Mouse (Mus musculus) forebrain, embryonic 11.5 days (tissue): Measurements from ENCODE around the gene Mki67. TPM values are rescaled to one million over a fixed set of nuclear protein-coding genes. Genes with fewer than 3 reads are reported as not detected.
A peak's percentile ranks its signal among the peaks of the same experiment; 100 is the strongest.

Experiments
- ATAC-seq: fragments of 200-750 bp; cut with Nextera tagmentation; replicated peaks from 2 replicates; pipeline ENCODE4 v1.8.0; 2017; ENCODE audit warnings: moderate TSS enrichment; ENCODE audit not compliant: low FRiP score
- DNase-seq: peaks from one replicate; pipeline ENCODE4 v3.0.0-alpha.2; 2017; ENCODE audit warnings: low spot score
- H3K27ac ChIP-seq: fragments of 300-500 bp; sonication (generic); 2 replicates; pipeline ENCODE4 v1.5.1; 2014; ENCODE audit warnings: low read depth, low read length
- H3K27me3 ChIP-seq: fragments of 300-500 bp; sonication (generic); 2 replicates; pipeline ENCODE4 v1.6.1; 2014; ENCODE audit warnings: mild to moderate bottlenecking, low read length, mixed read lengths; ENCODE audit not compliant: control insufficient read depth, insufficient read depth
- H3K36me3 ChIP-seq: fragments of 300-500 bp; sonication (generic); 2 replicates; pipeline ENCODE4 v1.6.1; 2014; ENCODE audit warnings: mild to moderate bottlenecking, low read length, moderate library complexity, mixed read lengths; ENCODE audit not compliant: control insufficient read depth, insufficient read depth
- H3K4me1 ChIP-seq: fragments of 300-500 bp; sonication (generic); replicated peaks from 2 replicates; pipeline ENCODE4 v1.6.1; 2014; ENCODE audit warnings: low read length, mixed read lengths; ENCODE audit not compliant: control insufficient read depth, insufficient read depth
- H3K4me2 ChIP-seq: fragments of 300-500 bp; sonication (generic); 2 replicates; pipeline ENCODE4 v1.6.1; 2014; ENCODE audit warnings: low read depth, mild to moderate bottlenecking, low read length, moderate library complexity, mixed read lengths; ENCODE audit not compliant: severe bottlenecking
- H3K4me3 ChIP-seq: fragments of 300-500 bp; sonication (generic); 2 replicates; pipeline ENCODE4 v1.5.1; 2014; ENCODE audit warnings: low read depth, low read length
- H3K9ac ChIP-seq: fragments of 300-500 bp; sonication (generic); 2 replicates; pipeline ENCODE4 v1.6.1; 2014; ENCODE audit warnings: low read length
- H3K9me3 ChIP-seq: fragments of 300-500 bp; sonication (generic); 2 replicates; pipeline ENCODE4 v1.6.1; 2016; ENCODE audit warnings: low read length, mixed read lengths; ENCODE audit not compliant: control insufficient read depth
- WGBS: fragments of 180-500 bp; shearing (Covaris S2); extraction: QIAGEN DNeasy Blood & Tissue Kit; methylation state at CpG from one replicate; pipeline ENCODE4 v1.1.7; 2014; 5-methylcytosine and 5-hydroxymethylcytosine counted together
- polyA plus RNA-seq: library from polyadenylated mRNA; unstranded; fragments of >200 nt; fragmentation: Nextera tagmentation; extraction: Ambion mirVana; gene quantifications from 2 replicates; pipeline ENCODE4 v1.2.1, GENCODE M21; 2014

Mki67 gene
- polyA plus RNA-seq, 1 experiment from 2014 or later: 76.5 TPM

DNA sequence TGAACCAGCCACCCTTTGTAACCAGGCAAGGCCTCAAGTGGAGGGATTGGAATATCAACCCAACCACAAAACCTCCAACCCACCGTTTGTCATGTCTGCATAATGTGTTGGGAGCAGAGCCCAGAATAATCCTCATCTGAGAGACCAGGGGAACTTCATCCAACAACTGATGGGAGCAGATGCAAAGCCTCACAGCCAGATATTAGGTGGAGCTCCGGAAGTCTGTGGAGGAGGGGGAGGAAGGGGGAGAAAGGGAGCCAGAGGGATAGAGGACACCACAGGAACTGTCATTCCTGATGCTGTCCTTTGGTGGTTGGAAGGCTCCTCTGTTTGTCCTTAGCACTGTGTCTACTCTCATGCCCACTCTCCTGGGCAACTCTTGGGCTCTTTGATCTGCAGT is 28.9 kb upstream of the Mki67 start:
- no peaks in the 10 kb centered on the region for H3K36me3 ChIP-seq
- ATAC-seq (no peak), DNase-seq (no peak)
- no peaks in the 10 kb centered on the region for H3K27me3 ChIP-seq
- H3K9ac ChIP-seq: no peak overlapping the region
- WGBS: 71% methylated on average over 2 of the region's 2 CpGs
- H3K4me3 ChIP-seq: no peak overlapping the region
- no peak overlapping the region for H3K27ac ChIP-seq
- no peak overlapping the region for H3K4me2 ChIP-seq
- H3K9me3 ChIP-seq: no peaks in the 10 kb centered on the region
- no peaks in the 10 kb centered on the region for H3K4me1 ChIP-seq

DNA sequence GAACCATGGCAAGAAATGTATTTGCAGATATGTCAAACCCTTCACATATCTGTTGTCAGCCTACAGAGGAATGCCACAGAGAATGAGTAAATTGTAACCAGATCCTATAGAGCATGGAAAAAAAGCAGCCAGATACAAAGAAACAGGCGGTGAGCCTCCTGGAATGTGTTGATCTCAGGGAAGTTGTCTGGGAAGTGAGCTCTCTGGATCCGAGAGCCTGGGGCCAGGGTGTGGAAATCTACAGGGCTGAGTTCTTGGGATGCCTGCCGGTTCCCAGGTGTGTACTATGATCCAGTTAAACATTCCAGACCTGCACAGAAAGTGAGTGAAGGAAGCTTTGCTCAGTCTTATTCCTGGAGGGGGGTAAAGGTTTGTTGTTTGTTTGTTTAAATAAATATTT is 24.3 kb upstream of the Mki67 start:
- 64% methylated on average over 3 of the region's 3 CpGs for WGBS
- H3K4me2 ChIP-seq: no peak overlapping the region
- no peaks in the 10 kb centered on the region for H3K27me3 ChIP-seq
- H3K27ac ChIP-seq: no peak overlapping the region
- no peaks in the 10 kb centered on the region for H3K4me1 ChIP-seq
- no peaks in the 10 kb centered on the region for H3K9me3 ChIP-seq
- ATAC-seq (no peak), DNase-seq (no peak)
- no peak overlapping the region for H3K4me3 ChIP-seq
- H3K36me3 ChIP-seq: no peaks in the 10 kb centered on the region
- no peak overlapping the region for H3K9ac ChIP-seq

DNA sequence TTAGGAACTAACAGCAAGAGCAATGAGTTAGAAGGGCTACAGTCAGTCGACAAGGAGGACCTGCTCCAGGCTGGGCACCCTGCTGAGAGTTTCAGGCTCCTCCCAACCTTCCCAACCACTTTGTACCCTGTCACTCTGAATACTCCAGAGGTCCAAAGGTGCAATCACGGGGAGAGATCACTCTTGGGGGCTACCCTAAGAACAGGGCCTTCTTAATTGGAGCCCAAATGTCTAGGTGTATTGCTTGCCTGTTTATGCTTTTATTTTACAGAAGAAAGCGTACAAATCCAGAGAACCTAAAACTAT is 20.4 kb upstream of the Mki67 start:
- no peaks in the 10 kb centered on the region for H3K9me3 ChIP-seq
- no peak overlapping the region for H3K4me3 ChIP-seq
- H3K36me3 ChIP-seq: no peaks in the 10 kb centered on the region
- no peak overlapping the region for H3K4me2 ChIP-seq
- DNase-seq (no peak), ATAC-seq (peak; percentile 34; the same call in 1 of the 2 replicates)
- no peaks in the 10 kb centered on the region for H3K27me3 ChIP-seq
- 43% methylated on average over 3 of the region's 3 CpGs for WGBS
- H3K9ac ChIP-seq: no peak overlapping the region
- no peak overlapping the region for H3K27ac ChIP-seq
- H3K4me1 ChIP-seq: no peaks in the 10 kb centered on the region

DNA sequence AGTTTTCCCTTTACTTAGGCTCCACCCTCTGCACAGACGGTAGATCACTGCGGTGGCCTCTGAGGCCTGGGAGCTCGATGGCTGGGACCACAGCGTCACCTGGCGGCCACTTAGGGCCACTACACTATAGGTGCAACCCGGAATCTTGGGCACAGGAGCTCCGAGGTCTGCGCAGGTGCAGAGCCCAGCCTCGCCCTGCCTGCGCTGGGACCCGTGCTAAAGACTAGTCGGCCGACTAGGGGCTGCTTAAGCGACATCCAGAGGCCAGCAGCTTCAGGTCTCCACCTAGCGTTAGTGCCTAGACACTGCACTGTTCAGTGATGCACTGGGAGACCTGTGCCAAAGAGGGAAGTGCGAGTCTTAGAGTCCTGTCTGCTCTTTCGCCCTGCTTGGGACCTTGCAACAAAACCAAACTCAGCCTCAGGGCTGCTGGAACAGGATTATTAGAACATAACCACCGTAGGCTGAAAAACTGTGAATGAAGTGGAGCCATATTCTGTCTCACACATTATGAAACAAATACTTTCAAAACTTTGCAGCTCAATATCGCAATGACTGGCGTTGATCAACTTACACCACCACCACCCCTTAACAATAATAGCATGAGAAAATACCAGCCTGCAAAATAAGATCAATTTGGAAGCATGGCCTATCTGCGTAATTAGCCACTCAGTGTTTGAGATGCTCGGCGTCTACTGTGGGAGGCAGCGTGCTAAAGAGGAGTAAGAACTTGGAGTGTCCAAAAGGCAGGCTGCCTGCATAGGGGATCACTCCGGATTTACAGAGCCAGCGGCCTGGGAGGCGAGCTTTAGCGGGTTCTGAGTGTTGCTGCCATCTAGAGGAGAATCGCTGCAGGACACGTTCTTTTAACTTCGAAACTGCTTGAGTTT is 19.8 kb upstream of the Mki67 start:
- DNase-seq (peak; percentile 91), ATAC-seq (peak; percentile 95)
- Histone ChIP-seq H3K9ac (no peak overlapping the region), H3K27me3 (no peaks in the 10 kb centered on the region), H3K36me3 (no peaks in the 10 kb centered on the region), H3K9me3 (no peaks in the 10 kb centered on the region), H3K4me2 (peak overlapping the region; percentile 36; the same call in 1 of the 2 replicates), H3K4me1 (no peaks in the 10 kb centered on the region), H3K27ac (no peak overlapping the region), H3K4me3 (no peak overlapping the region)
- WGBS: 22% methylated on average over 31 of the region's 31 CpGs

DNA sequence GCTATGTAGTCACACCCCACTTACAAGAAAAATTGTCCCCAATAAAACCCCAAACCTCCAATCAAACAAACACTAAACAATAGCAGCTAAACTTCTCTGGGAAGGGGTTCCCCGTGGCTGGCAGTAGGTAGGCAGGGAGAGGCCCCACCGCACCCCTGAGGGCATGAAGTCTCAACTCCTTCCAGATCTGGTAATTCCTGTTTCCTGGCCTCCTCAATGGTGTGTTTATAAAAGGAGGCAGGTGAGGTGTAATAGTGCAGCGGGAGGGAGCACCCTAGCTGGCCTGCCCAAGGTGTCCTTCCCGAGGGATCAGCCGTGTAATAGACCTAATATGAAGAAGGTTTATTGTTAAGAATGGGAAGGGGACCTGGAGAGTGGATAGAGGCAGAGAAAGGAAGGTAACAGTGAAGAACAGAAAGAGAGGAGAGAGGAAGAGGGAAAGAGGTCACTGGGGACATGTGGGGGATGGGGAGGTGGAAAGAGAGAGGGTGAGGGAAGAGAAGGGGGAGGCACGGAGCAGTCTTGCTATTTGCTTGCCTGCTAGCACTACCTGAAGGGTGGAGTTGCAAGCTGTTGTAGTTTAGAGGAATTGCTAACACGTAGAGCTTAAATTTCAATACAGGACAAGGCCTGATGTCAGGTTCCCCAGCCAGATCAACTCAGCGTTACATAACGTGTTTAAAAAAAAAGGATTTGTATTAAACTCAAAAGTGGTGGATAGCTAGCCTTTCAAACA is 18.9 kb upstream of the Mki67 start:
- Histone ChIP-seq H3K27ac (no peak overlapping the region), H3K4me2 (no peak overlapping the region), H3K4me1 (no peaks in the 10 kb centered on the region), H3K36me3 (no peaks in the 10 kb centered on the region), H3K27me3 (no peaks in the 10 kb centered on the region), H3K4me3 (no peak overlapping the region), H3K9ac (no peak overlapping the region), H3K9me3 (no peaks in the 10 kb centered on the region)
- DNase-seq: no peak
- no peak; the same call in 1 of the 2 replicates for ATAC-seq
- WGBS: 85% methylated on average over 9 of the region's 9 CpGs

DNA sequence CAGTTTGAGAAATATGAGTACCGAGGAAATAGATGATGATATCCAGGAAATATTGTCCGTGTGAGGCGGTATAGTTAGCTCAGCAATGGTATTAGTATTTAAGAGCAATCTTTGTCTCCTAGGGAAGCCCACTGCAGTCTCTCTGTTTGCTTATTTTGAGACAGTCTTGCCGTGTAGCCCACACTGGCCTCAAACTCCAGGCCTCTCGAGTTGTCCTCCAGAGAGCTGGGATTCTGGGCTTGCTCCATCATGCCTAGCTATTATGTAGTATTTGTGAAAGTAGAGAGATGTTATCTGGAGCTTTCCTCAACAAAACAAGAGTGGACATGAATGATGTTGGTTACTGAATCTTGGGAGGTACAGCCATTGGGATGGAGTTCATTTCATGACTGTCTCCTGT is 18.2 kb upstream of the Mki67 start:
- no peak overlapping the region for H3K4me3 ChIP-seq
- 90% methylated on average over 5 of the region's 5 CpGs for WGBS
- no peak for DNase-seq

DNA sequence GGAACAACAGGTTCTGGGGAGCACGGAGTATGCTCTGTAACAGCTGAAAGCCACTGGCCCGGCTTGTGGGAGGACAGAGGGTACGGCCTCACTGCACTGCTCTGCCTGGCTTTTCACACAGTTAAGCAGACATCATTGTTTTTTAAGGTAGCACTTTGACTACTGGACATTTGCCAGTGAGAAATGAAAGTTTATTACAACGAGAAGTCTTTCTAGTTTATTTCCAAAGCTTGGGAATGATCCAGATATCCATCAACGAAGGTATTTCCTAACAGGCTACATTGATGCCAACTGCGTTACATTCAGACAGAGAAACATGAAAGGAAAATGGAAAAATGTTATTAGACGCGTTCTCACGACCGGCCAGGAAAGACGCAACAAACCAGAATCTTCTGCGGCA is 11.9 kb upstream of the Mki67 start:
- WGBS: 93% methylated on average over 12 of the region's 12 CpGs
- Histone ChIP-seq H3K9ac (no peak overlapping the region), H3K4me1 (no peaks in the 10 kb centered on the region), H3K36me3 (no peaks in the 10 kb centered on the region), H3K27ac (no peak overlapping the region), H3K4me2 (no peak overlapping the region), H3K4me3 (no peak overlapping the region), H3K9me3 (no peaks in the 10 kb centered on the region), H3K27me3 (no peaks in the 10 kb centered on the region)
- no peak for ATAC-seq
- no peak for DNase-seq

More for the DNA sequence above, 18.2 kb upstream of the Mki67 start:
- no peaks in the 10 kb centered on the region for H3K27me3 ChIP-seq
- no peaks in the 10 kb centered on the region for H3K4me1 ChIP-seq
- H3K4me2 ChIP-seq: no peak overlapping the region
- H3K27ac ChIP-seq: no peak overlapping the region
- no peaks in the 10 kb centered on the region for H3K9me3 ChIP-seq
- no peak overlapping the region for H3K9ac ChIP-seq
- ATAC-seq: no peak
- no peaks in the 10 kb centered on the region for H3K36me3 ChIP-seq

DNA sequence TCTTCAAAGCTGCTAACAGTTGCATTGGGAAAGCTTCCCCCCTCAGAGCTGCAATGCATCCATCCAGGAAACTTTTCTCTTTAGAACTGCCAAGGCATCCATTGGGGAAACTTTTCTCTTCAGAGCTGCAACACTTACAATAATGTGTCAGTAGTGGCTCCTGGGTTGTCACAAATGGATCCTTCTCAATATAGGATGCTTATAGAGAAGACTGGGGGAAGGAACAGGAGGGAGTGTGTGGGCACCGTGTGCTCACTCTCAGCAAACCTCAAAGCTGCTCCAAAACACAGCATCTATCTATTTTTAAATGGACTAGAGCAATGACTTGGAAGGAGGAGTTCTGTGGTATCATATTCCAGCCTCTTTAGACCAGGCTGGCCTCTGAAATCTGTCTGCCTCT is 10.5 kb upstream of the Mki67 start:
- DNase-seq (no peak), ATAC-seq (no peak)
- no peaks in the 10 kb centered on the region for H3K36me3 ChIP-seq
- H3K27ac ChIP-seq: no peak overlapping the region
- H3K9me3 ChIP-seq: no peaks in the 10 kb centered on the region
- no peaks in the 10 kb centered on the region for H3K4me1 ChIP-seq
- WGBS: 80% methylated on average over 1 of the region's 1 CpGs
- H3K9ac ChIP-seq: no peak overlapping the region
- no peak overlapping the region for H3K4me3 ChIP-seq
- no peak overlapping the region for H3K4me2 ChIP-seq
- H3K27me3 ChIP-seq: no peaks in the 10 kb centered on the region
